Mouse (Mus musculus) hematopoietic stem cell, adult 5-6 weeks (primary cell): ENCODE results near the gene Hist2h2aa1. TPM values are rescaled to one million over a fixed set of nuclear protein-coding genes. Genes with fewer than 3 reads are reported as not detected.

ENCODE experiments used
- ATAC-seq, 2 experiments: fragments of 125-278 bp in 1 of 2; replicated peaks in 1 of 2; 2 replicates each; pipeline ENCODE4 v1.8.0; 2016 to 2017; ENCODE audit warnings: inconsistent platforms in 2 of 2, mild to moderate bottlenecking in 2 of 2, moderate number of reproducible peaks in 2 of 2, low read depth in 1 of 2, moderate TSS enrichment in 1 of 2; ENCODE audit not compliant: low FRiP score in 2 of 2, poor library complexity in 2 of 2, severe bottlenecking in 2 of 2, insufficient read depth in 1 of 2, low TSS enrichment in 1 of 2
- total RNA-seq: library from RNA; stranded (forward); fragments of 172-1452, 232-1000 nt; gene quantifications from 2 replicates; pipeline ENCODE4 v1.2.3, GENCODE M21; 2017

Hist2h2aa1 gene
- total RNA-seq, 1 experiment from 2014 or later = 3,576 TPM

DNA sequence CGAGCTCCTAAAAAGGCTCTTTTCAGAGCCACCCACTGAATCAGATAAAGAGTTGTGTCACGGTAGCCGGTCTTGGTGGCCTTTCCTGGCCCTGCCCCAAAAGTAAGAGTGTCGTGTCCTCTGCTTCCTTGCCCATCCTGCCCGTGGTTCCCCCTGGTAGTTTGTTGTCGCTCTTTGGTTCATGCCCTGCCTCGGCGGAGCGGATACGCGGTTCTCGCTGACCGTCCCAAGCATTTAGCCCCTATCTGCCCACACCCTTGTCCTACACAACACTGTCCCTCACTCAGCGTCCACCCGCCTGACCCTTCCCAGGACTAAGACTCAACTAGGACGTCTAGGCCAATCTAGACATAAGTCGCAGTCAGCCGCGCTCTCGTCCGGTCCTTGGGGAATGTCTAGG lies 721 bp downstream of the Hist2h2aa1 start:
- ATAC-seq = peak; percentile 18 to 33

DNA sequence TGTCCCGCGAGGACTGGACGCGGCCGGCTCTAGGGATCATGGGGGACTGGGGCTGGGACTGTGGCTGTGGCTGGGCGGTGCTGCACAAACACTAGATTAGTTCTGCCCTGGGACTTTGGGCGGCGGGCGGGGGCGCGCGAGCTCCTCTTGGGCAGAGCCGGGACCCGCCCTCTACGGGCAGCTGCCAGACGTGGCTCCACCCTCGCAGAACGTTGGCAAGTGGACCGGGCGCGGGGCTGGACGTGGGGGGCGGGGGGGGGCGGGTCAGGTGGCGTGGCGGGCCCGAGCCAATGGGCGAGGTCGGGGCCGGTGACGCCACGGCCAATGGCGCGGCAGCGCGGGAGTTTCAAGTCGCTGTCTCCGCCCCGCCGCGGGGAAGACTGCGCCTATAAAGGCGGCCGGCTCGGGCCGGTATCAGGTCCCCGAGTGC lies 1.1 kb downstream of the Hist2h2aa1 start, which contains the start of gene Hist2h3c1:
Gene Hist2h3c1, plus strand, starts transcription at position 259 of the 430 bp plus-strand sequence.
- peak; percentile 74 to 77 for ATAC-seq

DNA sequence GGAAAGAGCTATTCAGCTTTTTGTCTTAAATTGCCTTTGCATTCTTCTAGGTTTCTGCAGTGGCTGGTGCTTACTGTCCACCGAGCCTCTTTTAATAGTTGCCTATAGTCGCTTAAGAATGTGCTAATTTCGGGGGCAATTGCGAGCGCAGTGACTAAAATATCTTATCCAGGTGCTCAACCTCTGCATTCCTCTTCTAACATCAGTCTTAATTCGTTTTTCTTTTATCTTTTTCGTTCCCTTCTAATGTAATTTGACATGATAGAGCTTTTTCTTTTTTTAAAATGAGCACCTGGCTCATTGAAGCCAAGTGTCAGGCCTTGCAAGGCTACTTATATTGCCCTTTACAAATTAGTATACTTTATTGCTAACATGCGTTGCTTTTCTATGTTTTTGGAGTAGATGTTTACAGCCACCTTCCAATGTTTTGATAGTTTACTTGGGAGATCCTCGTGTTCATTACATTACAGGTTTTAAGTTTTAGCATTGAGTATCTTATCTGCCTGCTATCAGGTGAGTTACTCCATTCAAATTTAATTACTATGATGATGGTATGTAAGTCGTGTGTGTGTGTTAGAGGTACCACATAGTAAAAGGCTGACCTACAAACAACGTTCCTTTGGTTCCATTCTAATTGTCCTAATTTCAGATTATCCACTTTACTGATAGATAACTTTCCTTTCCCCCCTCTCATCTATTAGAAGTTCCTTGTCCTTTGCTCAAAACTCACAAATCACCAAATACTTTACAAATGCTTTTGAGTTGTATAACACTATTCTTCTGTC lies 2.3 kb downstream of the Hist2h2aa1 start:
- ATAC-seq = no peak

DNA sequence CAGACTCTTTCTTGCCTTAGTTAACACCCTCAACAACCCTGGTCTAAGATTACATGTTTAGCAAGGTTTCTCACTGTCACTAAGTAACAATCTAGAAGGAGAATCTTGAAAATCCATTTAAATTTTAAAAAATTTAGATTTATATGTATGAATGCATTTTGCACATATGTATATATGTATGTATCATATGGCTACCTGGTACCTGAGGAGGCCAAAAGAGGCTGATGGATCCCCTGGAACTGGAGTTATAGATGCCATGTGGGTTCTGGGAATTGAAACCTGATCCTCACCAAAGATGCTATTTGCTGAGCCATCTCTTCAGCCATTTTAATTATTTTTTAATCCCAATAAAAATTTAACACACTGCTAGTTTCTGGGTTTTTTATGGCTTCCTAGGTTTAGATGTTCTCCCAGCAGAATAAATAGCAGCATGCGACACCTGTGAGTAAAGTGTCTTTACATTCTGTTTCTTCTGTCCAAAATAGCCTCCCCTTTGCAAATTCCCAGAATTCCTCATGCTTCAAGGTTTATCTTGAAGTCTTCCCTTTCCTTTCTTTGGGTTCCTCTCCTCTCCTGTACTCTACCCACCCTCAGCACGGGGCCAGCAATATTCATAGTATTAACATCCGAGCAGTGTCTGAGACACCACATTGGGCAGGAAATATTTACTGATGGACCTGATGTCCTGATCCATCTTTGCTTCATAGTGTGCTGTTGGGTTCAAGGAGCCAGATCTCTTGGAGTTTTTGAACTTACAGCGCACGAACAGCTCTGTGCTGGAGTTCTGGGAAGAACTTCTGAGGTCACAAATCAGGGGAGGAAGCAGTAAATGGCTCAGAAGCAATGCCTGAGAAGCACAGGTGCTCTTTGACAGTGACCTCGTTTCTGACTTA lies 3.1 kb downstream of the Hist2h2aa1 start:
- no peak for ATAC-seq

DNA sequence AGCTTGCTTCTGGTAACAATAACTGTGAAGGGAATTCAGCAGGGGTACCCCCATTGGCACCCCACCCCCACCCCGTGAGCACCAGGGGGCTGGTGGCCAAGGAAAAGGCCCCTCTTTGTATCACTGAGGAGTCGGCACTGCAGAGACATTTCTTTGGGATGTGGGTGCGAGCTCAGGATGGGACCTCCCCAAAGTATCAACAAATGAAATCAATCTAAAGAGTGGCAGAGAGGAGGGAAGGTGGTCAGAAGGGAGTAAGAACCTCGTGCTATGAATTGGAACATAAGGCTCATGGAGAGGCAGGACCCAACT lies 3.7 kb downstream of the Hist2h2aa1 start:
- ATAC-seq = no peak

DNA sequence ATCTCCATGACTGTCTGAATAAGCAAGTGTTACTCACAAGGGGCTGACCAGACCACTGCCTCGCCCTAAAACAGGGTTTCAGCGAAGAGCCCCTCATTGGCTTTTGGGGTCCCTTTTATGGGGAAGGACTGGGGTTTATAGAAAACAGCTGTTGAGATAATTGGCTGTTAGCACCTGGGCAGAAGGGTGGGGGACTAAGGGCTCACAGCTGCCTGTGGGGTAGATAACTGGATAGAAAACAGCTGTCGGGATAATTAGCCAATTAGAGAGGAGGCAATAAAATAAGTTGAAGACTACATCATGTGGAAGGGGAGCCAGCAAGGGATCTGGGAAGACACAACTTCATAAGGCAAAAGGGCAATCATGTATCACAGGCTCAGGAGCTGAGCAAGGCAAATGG lies 5.6 kb downstream of the Hist2h2aa1 start:
- no peak for ATAC-seq

DNA sequence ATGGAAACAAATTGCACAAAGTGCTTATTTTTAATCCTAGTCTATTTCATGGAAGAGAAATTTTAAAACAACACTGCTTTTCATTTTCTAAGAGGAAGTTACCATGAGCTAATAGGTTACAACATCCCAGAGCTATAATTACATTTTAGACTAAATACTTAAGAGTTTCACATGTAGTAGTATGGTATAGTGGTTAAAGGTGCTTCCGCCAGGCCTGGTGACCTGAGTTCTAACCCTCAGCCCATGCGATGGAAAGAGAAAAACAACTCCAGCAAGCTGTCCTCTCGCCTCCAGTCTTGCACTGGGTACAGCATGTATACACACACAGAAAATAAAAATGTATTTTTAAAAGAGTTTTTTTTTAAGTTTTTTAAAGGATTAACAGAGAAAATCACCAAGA lies 6.5 kb downstream of the Hist2h2aa1 start:
- ATAC-seq = peak in 1 of 2 experiments; percentile 27; a peak in 1 of 4 replicates

DNA sequence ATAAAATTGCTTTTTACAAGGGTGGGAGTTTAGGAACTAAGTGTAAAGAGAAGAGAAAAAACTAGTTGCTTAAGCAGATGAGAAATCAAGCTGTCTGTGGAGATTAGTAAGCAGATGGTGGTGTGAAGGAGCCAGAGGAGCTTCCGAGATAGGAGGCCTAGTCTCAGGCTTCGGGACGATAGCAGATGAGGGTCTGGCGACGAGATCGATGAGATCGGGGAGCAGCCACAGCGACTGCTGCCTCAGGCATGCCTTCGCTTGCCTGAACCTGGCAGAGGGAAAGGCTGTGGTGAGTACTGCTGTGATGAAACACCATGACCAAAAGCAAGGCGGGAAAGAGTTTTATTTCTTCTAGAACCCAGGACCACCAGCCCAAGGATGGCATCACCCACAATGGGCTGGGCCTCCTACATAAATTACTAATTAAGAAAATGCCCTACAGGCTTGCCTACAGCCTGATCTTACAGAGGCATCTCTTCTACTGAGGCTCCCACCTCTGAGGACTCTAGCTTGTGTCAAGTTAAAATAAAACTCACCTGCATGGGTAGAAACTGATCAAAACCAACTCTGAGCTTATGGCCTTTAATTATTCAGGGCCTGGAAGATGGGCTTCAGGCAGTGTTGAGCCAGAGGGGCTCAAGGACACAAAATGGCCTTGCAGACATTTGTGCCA lies 9.5 kb downstream of the Hist2h2aa1 start:
- peak in 1 of 2 experiments; percentile 32; a peak in 1 of 4 replicates for ATAC-seq

DNA sequence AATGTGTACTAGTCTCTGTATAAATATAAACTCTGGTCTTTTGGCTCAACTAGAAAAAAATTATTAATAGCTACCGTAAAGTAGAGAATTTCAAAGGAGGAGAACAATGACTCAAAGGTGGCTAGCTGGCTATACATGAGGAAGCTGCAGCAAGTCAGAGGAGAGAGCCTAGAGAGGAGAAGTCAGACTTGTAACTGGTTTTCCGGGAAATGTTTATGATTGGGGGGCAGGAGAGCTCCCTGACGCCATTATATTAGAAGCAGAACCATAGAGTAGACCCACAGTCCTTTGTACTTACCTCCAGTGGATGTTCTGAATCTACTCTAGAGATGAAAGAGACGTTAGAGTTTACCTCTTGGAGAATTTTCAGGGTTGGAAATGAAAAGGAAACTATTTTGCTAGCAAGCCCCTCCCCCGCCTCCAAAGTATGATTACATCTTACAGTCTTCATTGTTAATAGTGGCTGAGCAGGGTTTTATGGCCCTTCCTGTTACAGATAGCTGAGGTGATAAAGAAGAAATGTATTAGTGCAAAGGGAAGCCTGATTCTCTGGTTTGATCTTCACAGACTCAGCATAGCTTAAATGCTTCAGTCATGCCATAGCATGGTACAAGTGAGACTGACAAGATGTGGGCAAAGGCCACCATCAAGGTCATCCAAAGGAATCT lies 10.8 kb downstream of the Hist2h2aa1 start:
- ATAC-seq = no peak

DNA sequence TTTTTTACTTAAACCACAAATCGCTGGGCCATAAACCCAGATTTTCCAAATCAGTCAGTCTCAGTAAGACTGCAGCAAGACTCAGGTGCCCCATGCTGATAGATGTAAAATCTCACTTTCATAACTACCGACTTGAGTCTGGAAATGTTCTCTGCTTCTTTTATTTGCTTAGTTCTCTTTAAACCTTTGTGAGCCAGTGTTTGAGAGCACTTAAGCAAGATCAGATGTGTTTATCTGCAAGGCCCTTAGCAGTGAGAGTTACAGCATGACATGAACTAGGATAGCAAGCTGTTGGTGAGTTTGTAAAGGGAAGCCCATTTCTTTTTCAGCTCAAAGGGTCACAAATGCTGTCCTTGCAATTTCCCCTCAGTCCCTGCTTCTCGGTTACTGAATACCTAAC lies 11.9 kb downstream of the Hist2h2aa1 start:
- ATAC-seq = no peak

DNA sequence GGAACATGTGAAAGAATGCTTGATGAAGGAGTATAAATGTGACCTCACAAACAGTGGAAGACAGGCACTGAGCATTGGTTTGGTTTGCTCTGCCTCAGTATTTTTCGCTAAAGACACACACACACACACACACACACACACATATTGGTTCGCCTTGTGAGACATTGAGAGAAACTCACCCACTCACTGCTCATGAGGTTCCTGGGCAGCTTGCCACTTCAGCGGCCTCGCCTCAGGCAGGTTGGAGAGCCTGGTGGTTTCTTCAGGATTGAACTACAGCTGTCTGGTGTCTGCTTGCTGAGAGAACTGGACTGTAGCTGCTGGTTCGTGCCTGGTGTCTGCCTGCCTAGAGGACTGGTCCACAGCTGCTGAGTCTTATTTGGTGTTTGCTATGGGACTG lies 14.9 kb downstream of the Hist2h2aa1 start:
- ATAC-seq = no peak

DNA sequence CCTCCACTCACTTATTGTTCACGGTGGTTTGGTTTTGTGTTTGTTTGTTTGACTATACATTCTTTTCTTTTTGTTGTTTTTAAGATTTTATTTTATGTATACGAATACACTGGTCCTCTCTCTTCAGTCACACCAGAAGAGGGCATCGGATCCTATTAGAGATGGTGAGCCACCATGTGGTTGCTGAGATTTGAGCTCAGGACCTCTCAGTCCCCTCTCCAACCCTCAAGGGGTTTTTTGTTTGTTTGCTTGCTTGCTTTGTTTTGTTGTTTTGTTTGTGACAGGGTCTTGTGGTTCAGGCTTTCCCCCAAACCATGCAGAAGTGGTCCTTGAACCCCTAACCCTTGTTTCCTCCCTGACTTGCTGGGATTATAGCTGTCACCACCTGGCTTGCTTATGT lies 16.3 kb downstream of the Hist2h2aa1 start:
- no peak for ATAC-seq

DNA sequence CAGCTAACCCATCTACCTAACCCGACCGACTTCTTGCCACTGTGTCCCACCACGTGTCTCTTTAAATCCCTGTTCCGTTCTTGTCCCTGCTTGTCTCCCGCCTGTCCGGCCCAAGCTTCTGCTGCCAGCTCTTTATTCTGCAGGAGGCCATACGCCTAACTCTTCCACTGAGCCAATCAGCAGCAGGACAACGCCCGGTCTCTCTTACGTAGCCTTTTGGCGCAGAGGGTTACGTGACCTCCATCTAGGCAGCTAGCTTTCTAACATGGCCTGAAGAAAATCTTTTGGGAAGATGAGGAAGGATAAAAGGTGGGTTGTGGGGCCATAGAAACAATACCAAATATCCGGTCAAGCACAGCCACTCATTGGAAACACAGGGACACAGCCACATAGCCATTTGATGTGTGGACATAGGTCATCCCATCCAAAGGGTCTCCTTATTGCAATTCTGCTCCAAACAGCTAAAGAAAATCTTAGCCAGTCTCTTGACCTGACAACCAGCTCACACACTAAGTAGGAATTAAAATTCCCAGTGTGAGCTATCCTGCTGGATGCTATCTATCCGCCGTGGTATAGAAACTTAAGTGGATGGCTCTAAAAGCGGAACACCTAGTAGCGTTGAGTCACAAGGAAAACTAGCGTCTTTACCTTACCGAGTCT lies 17.0 kb downstream of the Hist2h2aa1 start:
- peak; percentile 61 to 70 for ATAC-seq

DNA sequence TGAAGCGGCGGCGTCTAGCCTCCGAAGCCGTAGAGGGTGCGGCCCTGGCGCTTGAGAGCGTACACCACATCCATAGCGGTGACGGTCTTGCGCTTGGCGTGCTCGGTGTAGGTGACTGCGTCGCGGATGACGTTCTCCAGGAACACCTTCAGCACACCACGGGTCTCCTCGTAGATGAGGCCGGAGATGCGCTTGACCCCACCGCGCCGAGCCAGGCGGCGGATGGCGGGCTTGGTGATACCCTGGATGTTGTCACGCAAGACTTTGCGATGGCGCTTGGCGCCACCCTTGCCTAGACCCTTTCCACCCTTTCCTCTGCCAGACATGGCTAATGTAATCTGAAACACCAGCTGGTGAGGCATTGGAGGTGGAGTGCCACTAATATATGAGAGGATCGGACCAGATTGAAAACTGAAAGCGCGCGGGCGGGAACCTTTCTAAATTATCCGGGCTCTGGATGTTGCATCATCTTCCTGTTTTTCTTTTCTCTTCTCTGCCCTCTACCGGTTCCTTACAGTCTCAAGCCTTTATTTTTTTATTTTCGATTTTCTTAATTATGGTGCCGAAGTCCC lies 17.8 kb downstream of the Hist2h2aa1 start, which contains the start of gene Hist2h4:
Gene Hist2h4, minus strand, starts transcription at position 333 of the 572 bp plus-strand sequence.
- ATAC-seq = peak; percentile 87 to 89

DNA sequence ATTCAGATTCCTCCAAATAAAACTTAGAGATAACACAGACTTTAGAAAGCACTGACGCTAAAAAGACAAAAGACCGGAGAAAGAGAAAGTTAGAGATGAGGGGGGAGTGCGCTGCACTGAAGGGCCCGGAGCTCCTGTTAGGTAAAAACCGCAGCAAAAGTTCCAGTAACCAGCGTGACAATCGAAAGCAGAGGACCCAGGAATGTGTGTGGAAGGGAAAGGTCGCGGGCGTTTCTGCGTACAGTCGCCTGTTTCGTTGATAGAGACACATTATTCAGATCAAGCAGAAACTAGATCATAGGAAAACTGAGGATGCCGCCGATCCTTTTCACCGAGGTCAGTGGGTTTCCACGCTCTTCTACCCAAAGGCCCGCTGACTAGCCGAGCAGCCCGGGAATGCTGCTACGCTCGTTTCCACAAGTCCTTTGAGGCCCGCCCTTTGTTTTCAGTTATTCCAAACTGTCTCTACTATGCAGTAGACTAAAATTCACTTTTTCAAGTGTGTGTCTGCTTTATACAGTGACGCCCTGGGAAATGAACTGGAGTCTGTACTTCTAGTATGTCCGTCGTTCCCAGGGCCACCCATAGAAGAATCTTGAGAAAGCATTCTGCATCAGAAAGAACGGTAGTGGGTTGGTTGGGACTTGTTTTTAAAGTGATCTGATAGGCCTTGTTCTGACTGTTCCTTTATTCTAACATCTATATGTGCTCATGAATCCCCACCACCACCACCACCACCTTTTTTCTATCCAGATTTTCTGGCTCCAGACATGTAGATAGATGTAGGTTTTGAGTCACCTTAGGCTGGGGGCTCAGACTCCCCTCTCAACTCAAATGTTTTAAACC lies 18.5 kb downstream of the Hist2h2aa1 start:
- peak; percentile 19 to 27; a peak in 3 of 4 replicates for ATAC-seq
